Mouse (Mus musculus) liver, embryonic 14.5 days (tissue): ENCODE data around the gene Rabepk.

Source experiments
- CTCF ChIP-seq: IDR thresholded peaks from 2 replicates; pipeline ENCODE4 v1.5.1; 2016; ENCODE audit warnings: antibody characterized with exemption, low read depth, control low read depth
- EP300 ChIP-seq: IDR thresholded peaks from 2 replicates; pipeline ENCODE4 v1.6.1; 2016; ENCODE audit warnings: antibody characterized with exemption, low read depth

DNA sequence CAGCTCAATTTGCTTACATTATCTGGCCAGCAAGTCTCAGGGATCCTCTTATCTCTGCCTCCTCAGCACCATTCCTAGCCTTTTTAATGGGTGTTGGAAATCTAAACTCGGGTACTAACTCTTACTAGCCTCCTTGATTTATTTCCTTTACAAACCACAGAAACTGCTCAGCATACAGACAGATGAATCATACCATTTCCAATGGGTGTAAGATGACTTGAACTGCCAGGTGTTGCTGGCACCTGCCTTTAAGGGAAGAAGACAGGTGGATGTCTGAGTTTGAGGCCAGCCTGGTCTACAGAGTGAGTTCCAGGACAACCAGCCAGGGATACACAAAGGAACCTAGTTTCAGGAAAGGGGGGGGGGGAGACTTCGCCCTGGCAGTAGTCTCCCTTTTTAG, 8.3 kb upstream of the Rabepk start:
- TF ChIP-seq CTCF: no peak
- TF ChIP-seq EP300: no peak
